12 mouse cellular contexts compared by ENCODE assay signal in genomic region chr10:62851025-62851424, GRCm38 (mm10). TPM values are rescaled to one million over a fixed set of nuclear protein-coding genes. Genes with fewer than 3 reads are reported as not detected.
DNase-seq lines count a peak whose midpoint lies in the region; ATAC-seq lines count a peak whose summit lies in the region.
"Had no signal": no experiment of that assay in that cellular context is flagged by ENCODE, and none has a peak within 500 bp of the region (broad histone marks: within the 10 kb centered on the region; RNA-seq: fewer than 3 reads in every experiment).

No protein-coding gene starts in this region.

- 0 out of 2 replicates have a peak, but pooled peaks have one; percentile 31 for ATAC-seq in megakaryocyte progenitor cell, adult 5-6 weeks (replicated peaks; ENCODE audit: poor library complexity)

- peak; percentile 46 to 78 for DNase-seq in layer of hippocampus, adult 18-20 months (ENCODE audit: low spot score in 2 of 2)
- DNase-seq in layer of hippocampus, postnatal 10 days (ENCODE audit: low spot score in 2 of 2): no peak
- peak; percentile 24 for DNase-seq in MN1 (ENCODE audit: low spot score)
- DNase-seq in fibroblast of lung, adult 2 months (ENCODE audit: low read depth): peak; percentile 77
- DNase-seq in testis, postnatal 10 days (ENCODE audit: low spot score): no peak
- DNase-seq in urinary bladder, postnatal 14 days (ENCODE audit: low spot score): no peak
- no peak for DNase-seq in kidney, adult 11 months
- DNase-seq: cerebellum, adult 9-10 months; gastrocnemius, postnatal 10 days; kidney, adult 8-10 months; lung, adult 18-20 months had no signal

RNA-seq across cellular contexts. Expression of gene Tet1, which starts 57.8 kb away (rescaled TPM):
- total RNA-seq in layer of hippocampus, adult 18-20 months (2021): 10 to 100 TPM in 1 of 2 experiments, 1 to 10 TPM in 1; 9.6 to 12.6 TPM
- total RNA-seq in layer of hippocampus, postnatal 10 days (2021): 10 to 100 TPM; 54.0 to 56.4 TPM
- 12.1 and 17.9 TPM in 2 replicates for total RNA-seq in megakaryocyte progenitor cell, adult 5-6 weeks (2015)
- total RNA-seq in megakaryocyte progenitor cell, adult 5-6 weeks (2017): 9.5 and 12.0 TPM in 2 replicates

RNA-seq across cellular contexts. Expression of gene Ccar1, which starts 58.9 kb away (rescaled TPM):
- total RNA-seq in layer of hippocampus, adult 18-20 months (2021): 10 to 100 TPM; 54.4 to 56.6 TPM
- total RNA-seq in layer of hippocampus, postnatal 10 days (2021): 10 to 100 TPM; 55.2 to 71.8 TPM
- total RNA-seq in megakaryocyte progenitor cell, adult 5-6 weeks (2015): 123 and 174 TPM in 2 replicates
- total RNA-seq in megakaryocyte progenitor cell, adult 5-6 weeks (2017): 101 and 138 TPM in 2 replicates

Comparison
In these comparisons a context has a peak if more than half of its experiments do, and no peak if none do; other contexts are left out.
1. DNase-seq: peak in layer of hippocampus, adult 18-20 months (2 of 2), MN1 (single experiment) and fibroblast of lung, adult 2 months (single experiment); none in layer of hippocampus, postnatal 10 days (0 of 2), testis, postnatal 10 days (single experiment), urinary bladder, postnatal 14 days (single experiment) and kidney, adult 11 months (single experiment).